Mouse (Mus musculus) thymus, adult 2 months (tissue): ENCODE measurements around the gene Mum1. TPM values are rescaled to one million over a fixed set of nuclear protein-coding genes. Genes with fewer than 3 reads are reported as not detected.
A peak's percentile ranks its signal among the peaks of the same experiment; 100 is the strongest.

Experiments used
- DNase-seq: peaks from one replicate; pipeline ENCODE4 v3.0.0; 2021
- H3K27ac ChIP-seq: fragments of 200-500 bp; 2 replicates; pipeline ENCODE4 v1.5.1; 2012; ENCODE audit warnings: low read length, control low read depth; ENCODE audit not compliant: control insufficient read depth, insufficient read depth
- H3K27me3 ChIP-seq: fragments of 200-500 bp; 2 replicates; pipeline ENCODE4 v1.6.1; 2012; ENCODE audit warnings: mild to moderate bottlenecking, low read length, moderate library complexity, mixed read lengths; ENCODE audit not compliant: control insufficient read depth, insufficient read depth
- H3K36me3 ChIP-seq: fragments of 200-500 bp; 2 replicates; pipeline ENCODE4 v1.6.1; 2012; ENCODE audit warnings: mild to moderate bottlenecking, low read length, moderate library complexity; ENCODE audit not compliant: control insufficient read depth, insufficient read depth
- H3K4me1 ChIP-seq: fragments of 200-500 bp; replicated peaks from 2 replicates; pipeline ENCODE4 v1.6.1; 2012; ENCODE audit warnings: low read length; ENCODE audit not compliant: control insufficient read depth, insufficient read depth
- H3K4me3 ChIP-seq: fragments of 200-500 bp; 2 replicates; pipeline ENCODE4 v1.5.1; 2012; ENCODE audit warnings: mild to moderate bottlenecking, low read length, control low read depth, moderate library complexity; ENCODE audit not compliant: control insufficient read depth, insufficient read depth
- CTCF ChIP-seq: fragments of 200-500 bp; IDR thresholded peaks from 2 replicates; pipeline ENCODE4 v1.5.1; 2012; ENCODE audit warnings: mild to moderate bottlenecking, control low read depth, low read length, moderate library complexity, borderline replicate concordance; ENCODE audit not compliant: control insufficient read depth, poor library complexity, insufficient read depth; ENCODE audit errors: extremely low read depth
- POLR2A ChIP-seq: fragments of 200-500 bp; IDR thresholded peaks from 2 replicates; pipeline ENCODE4 v1.6.1; 2012; ENCODE audit warnings: mild to moderate bottlenecking, low read length, control low read depth, moderate library complexity; ENCODE audit not compliant: control insufficient read depth, poor library complexity, insufficient read depth; ENCODE audit errors: extremely low read depth
- WGBS: fragments of 180-500 bp; shearing (Covaris S2); methylation state at CpG from one replicate; pipeline ENCODE4 v1.1.7; 2018; 5-methylcytosine and 5-hydroxymethylcytosine counted together
- polyA plus RNA-seq: library from polyadenylated mRNA; depleted of rRNA; stranded (reverse); fragments of >200 nt; gene quantifications from 2 replicates; pipeline ENCODE4 v1.2.3, GENCODE M21; 2012

Gene Mum1
- polyA plus RNA-seq, 1 experiment: 111 TPM

DNA sequence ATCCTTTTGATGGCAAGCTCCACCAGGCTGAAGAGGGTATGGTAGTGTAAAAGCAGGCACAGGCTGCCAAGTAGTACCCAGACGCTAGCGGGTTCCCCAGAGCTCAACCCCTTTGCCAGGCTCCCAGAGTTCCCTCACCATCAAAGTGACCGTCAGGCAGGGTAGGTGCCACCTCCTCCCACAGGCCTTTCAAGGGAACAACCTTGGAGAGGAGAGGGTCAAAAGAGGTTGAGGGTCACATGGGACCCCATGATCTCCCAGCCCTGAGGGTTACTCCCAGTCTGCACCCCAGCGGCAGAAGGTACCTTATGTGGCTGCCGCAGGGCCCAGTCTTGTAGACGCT lies 33.2 kb downstream of the Mum1 start:
- H3K27me3 ChIP-seq: no peaks in the 10 kb centered on the region
- TF ChIP-seq CTCF (no peak), POLR2A (no peak)
- H3K36me3 ChIP-seq: peaks cover 26% of the 10 kb centered on the region
- no peak overlapping the region for H3K4me3 ChIP-seq
- WGBS: 98% methylated on average over 6 of the region's 6 CpGs
- no peak overlapping the region for H3K27ac ChIP-seq
- H3K4me1 ChIP-seq: peaks cover 27% of the 10 kb centered on the region
- DNase-seq: no peak

DNA sequence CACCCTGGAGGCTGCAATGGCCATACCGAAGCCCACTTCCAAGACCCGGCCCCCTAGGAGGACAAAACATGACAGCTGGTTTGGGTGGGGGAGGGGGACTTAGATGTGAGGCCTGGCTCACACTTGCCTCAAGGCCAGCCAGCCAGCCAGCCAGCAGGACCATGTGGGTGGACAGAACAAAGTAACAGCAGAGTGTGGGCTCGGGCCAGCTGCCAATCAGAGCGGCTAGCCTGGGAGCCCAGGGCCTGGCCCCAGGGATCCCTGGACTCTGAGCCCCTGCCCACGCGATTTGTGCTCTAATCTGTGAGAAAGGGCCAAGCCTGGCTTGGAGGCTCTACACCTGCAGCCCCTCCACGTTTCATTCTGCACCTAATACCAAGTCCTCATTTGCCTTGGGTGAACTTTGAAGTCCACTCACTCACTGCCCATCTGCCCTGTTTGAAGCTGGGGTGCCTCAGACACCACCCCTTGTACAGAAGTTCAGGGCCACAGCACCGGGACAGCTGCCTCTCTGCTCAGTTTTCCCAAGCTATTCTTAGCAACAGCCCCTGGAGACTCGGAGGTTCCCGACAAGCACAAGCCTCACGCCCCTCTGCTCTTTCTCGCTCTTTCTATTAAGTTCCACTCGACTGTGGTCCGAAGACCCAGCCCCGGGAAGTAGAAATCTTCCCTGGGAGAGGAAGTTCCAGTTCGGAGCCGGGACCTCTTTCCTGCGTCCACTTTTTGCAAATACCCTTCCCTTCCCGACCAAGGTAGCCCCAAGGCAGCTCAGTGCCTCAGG lies 33.8 kb downstream of the Mum1 start:
- H3K36me3 ChIP-seq: peaks cover 22% of the 10 kb centered on the region
- no peaks in the 10 kb centered on the region for H3K27me3 ChIP-seq
- WGBS: 44% methylated on average over 19 of the region's 19 CpGs
- H3K4me3 ChIP-seq: peak overlapping the region; percentile 44
- no peak for DNase-seq
- H3K4me1 ChIP-seq: peaks cover 27% of the 10 kb centered on the region
- TF ChIP-seq CTCF (no peak), POLR2A (no peak)
- no peak overlapping the region for H3K27ac ChIP-seq

DNA sequence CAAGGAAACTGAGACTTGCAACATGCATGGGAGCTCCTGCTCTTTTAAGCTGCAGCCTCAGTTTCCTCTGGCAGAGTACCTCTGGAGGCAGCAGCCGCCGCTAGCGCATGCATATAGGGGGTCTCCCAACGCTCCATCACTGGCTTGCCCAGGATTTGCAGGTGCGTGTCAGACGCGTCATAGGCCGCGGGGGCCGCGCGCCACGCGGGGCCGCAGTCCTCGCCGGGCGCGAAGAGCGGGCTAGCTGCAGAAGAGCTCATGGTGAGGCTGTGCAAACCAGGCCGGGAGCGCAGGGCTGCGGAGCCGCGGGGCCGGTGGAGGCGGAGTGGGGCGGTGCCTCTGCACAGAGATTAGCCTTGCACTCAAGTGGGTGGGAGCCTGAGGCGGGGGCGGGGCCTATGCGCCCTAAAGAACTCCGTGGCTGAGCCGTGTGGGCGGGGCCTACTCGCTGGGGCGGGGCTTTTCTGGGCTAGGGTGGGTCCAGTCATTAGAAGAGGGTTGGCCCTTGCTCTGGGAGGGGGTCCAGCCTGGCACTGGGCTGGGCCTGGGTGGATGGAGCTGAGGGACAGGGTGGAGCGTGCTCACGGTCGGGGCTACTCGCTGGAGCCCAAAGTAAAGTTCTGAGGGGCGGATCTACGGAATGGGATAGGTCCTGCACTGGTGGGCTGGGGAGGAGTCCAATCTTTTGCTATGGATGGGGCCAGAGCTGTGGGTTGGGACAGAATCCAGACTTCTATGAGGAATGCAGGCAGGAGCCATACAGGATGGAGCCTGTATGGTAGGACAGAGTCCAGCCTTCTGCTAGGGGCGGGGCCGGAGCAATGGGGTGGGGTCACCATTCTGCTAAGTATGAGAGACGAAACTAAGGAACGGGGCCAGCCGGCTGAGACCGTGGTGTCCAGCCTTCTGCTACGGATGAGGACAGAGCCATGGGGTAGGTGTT lies 34.7 kb downstream of the Mum1 start, which contains the start of the genes Gamt and Dazap1:
Gene Gamt (minus strand): TSS at position 371 of the 943 bp plus-strand sequence.
Gene Dazap1 (plus strand): TSS at position 845 of the 943 bp plus-strand sequence.
- peak within 1 kb of the TSS; percentile 25; the same call in 1 of the 2 replicates for H3K27ac ChIP-seq
- H3K4me3 ChIP-seq: peak within 1 kb of the TSS; percentile 44
- H3K36me3 ChIP-seq: peaks cover 14% of the 10 kb centered on the region
- TF ChIP-seq CTCF (peak; percentile 22; the same call in 1 of the 2 replicates), POLR2A (no peak)
- DNase-seq: peak; percentile 89
- no peaks in the 10 kb centered on the region for H3K27me3 ChIP-seq
- peaks cover 30% of the 10 kb centered on the region for H3K4me1 ChIP-seq
- under 1% methylated on average over 49 of the region's 49 CpGs for WGBS

DNA sequence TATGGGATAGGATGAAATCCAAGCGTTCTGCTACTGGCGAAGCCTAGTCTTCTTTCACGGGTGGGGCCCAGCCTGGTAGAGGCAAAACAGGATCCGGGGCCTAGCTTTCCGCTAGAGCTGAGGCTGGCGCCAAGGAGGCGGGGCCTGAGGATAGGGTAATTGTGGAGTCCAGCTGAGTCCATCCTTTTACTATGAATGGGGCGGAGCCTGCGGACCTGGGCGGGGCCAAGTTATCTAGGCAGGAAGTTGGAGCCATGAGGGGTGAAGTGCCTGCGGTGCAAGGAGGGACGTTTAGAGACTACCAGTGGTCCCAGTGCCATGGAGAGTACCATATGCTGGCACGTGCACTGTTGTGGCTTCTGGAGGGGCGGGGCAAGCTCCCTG lies 35.3 kb downstream of the Mum1 start:
- WGBS: under 1% methylated on average over 14 of the region's 14 CpGs
- Histone ChIP-seq H3K4me3 (peak overlapping the region; percentile 38), H3K36me3 (peaks cover 8% of the 10 kb centered on the region; the same call in 1 of the 2 replicates), H3K27ac (peak overlapping the region; percentile 25; the same call in 1 of the 2 replicates), H3K27me3 (no peaks in the 10 kb centered on the region), H3K4me1 (peaks cover 35% of the 10 kb centered on the region)
- TF ChIP-seq CTCF (no peak), POLR2A (no peak)
- DNase-seq: peak; percentile 73

DNA sequence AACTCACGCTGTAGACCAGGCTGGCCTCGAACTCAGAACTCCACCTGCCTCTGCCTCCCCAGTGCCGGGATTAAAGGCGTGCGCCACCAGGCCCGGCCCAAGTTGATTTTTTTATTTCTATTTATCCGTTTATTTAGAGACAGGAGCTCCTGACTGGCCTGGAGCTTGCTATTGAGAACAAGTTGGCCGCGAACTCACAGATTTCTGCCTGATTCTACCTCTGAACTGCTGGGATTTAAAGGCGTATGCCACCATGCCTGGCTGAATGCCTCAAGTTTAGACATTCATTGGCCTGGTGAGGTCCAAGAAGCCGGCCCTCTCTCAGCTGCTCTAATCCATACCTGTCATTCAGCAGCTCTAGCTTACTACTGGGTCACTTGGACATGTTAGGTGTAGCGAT lies 35.9 kb downstream of the Mum1 start:
- no peak for DNase-seq
- no peaks in the 10 kb centered on the region for H3K27me3 ChIP-seq
- no peak overlapping the region for H3K4me3 ChIP-seq
- H3K27ac ChIP-seq: no peak overlapping the region
- H3K4me1 ChIP-seq: peaks cover 39% of the 10 kb centered on the region
- no peak for TF ChIP-seq POLR2A
- no peak for TF ChIP-seq CTCF
- H3K36me3 ChIP-seq: peaks cover 4% of the 10 kb centered on the region; the same call in 1 of the 2 replicates
- WGBS: 84% methylated on average over 12 of the region's 12 CpGs

DNA sequence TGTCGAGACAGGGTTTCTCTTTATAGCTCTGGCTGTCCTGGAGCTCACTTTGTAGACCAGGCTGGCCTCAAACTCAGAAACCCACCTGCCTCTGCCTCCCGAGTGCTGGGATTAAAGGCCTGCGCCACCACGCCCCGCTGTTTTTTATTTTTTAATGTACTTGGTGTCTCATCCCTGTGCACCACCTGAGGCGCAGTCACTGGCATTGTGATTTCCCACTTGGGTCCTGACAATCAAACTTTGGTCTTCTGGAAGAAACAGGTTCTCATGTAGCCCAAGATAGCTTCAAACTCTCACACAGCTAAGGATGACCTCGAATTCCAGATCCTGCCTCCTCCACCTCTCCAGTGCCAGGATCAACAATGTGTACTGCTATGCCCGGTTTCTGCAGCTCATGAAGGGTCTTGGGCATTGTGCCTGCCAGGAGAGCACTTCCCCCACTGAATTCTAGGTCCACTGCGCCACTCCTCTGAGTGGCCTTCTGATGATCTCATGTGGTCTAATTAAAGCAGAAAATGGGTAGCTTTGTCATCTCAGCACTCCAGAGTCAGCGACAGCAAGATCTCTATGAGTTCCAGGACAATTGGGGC lies 36.6 kb downstream of the Mum1 start:
- whole genome bisulfite sequencing: 95% methylated on average over 10 of the region's 10 CpGs
- DNase-seq: no peak
- Histone ChIP-seq H3K4me1 (peaks cover 42% of the 10 kb centered on the region), H3K27me3 (no peaks in the 10 kb centered on the region), H3K27ac (no peak overlapping the region), H3K4me3 (no peak overlapping the region), H3K36me3 (peaks cover 4% of the 10 kb centered on the region; the same call in 1 of the 2 replicates)
- TF ChIP-seq POLR2A (no peak), CTCF (no peak)
